Mouse (Mus musculus): ENCODE data around the gene Limk1.

DNA sequence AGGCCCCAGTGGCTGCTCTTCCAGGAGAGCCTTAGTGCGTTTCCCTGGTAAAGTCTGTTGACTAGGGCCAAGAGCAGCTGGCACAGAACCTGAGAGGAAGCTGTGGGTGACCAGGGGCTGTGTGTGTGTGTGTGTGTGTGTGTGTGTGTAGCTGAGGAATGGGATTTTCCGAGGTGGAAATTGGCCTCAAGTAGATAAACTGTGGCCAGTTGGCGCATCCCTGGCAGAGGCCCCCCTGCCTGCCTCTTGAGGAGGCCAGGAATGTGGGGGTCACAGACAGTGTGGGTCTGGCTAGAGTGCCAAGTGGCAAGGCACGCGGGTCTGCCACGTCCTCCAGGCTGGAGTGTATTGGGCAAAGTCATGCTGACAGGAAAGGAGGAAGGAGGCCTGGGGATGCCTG is 20.9 kb upstream of the Limk1 start:
- TF ChIP-seq POLR2A (IDR thresholded peaks at IDR 0.05; ENCODE audit: borderline replicate concordance, extremely low read depth, insufficient read depth, insufficient read length, poor library complexity, severe bottlenecking) (no peak), CTCF (IDR thresholded peaks at IDR 0.05; ENCODE audit: borderline replicate concordance, extremely low read depth, insufficient read depth, insufficient read length) (no peak)

Data from brain, embryonic 14.5 days (tissue).